Mouse (Mus musculus) heart, adult 11 months (tissue): ENCODE results near the gene H3f3a.
A peak's percentile ranks its signal among the peaks of the same experiment; 100 is the strongest.

Source experiments
- DNase-seq: peaks from one replicate; pipeline ENCODE4 v3.0.0; 2022

H3f3a gene

GRCm38 (mm10) chr1:180822276-180822675, 8.5 kb upstream of the H3f3a start:
- no peak for DNase-seq

- peak; percentile 87 for DNase-seq
Measured at GRCm38 (mm10) chr1:180821101-180821500, 7.4 kb upstream of the H3f3a start.

- no peak for DNase-seq
Measured at GRCm38 (mm10) chr1:180818000-180818399, 4.3 kb upstream of the H3f3a start.

- no peak for DNase-seq
Measured at GRCm38 (mm10) chr1:180815371-180816024, 1.8 kb upstream of the H3f3a start.

- DNase-seq: peak; percentile 100
Measured at GRCm38 (mm10) chr1:180813409-180813884, 296 bp downstream of the H3f3a start.

GRCm38 (mm10) chr1:180812463-180813408, 1.0 kb downstream of the H3f3a start:
- peak; percentile 98 for DNase-seq

GRCm38 (mm10) chr1:180811596-180812462, 1.9 kb downstream of the H3f3a start:
- DNase-seq: no peak

GRCm38 (mm10) chr1:180810976-180811375, 2.8 kb downstream of the H3f3a start:
- peak; percentile 88 for DNase-seq

- DNase-seq: no peak
Measured at GRCm38 (mm10) chr1:180808831-180809230, 4.9 kb downstream of the H3f3a start.

GRCm38 (mm10) chr1:180803881-180804280, 9.9 kb downstream of the H3f3a start:
- no peak for DNase-seq

GRCm38 (mm10) chr1:180801466-180801994, 12.2 kb downstream of the H3f3a start:
- no peak for DNase-seq

- DNase-seq: no peak
Measured at GRCm38 (mm10) chr1:180800814-180801213, 12.9 kb downstream of the H3f3a start.

- DNase-seq: no peak
Measured at GRCm38 (mm10) chr1:180800022-180800421, 13.7 kb downstream of the H3f3a start.

GRCm38 (mm10) chr1:180799253-180799652, 14.5 kb downstream of the H3f3a start:
- no peak for DNase-seq

GRCm38 (mm10) chr1:180798660-180799059, 15.1 kb downstream of the H3f3a start:
- no peak for DNase-seq

- DNase-seq: peak; percentile 94
Measured at GRCm38 (mm10) chr1:180794170-180794569, 19.6 kb downstream of the H3f3a start.

- DNase-seq: no peak
Measured at GRCm38 (mm10) chr1:180793445-180794117, 20.2 kb downstream of the H3f3a start.

- no peak for DNase-seq
Measured at GRCm38 (mm10) chr1:180792814-180793213, 20.9 kb downstream of the H3f3a start.

- DNase-seq: no peak
Measured at GRCm38 (mm10) chr1:180791821-180792480, 21.8 kb downstream of the H3f3a start.

GRCm38 (mm10) chr1:180783580-180783928, 30.2 kb downstream of the H3f3a start:
- DNase-seq: peak; percentile 83

GRCm38 (mm10) chr1:180782906-180783579, 30.7 kb downstream of the H3f3a start:
- DNase-seq: peak; percentile 84
